Mouse (Mus musculus): ENCODE data around the gene Sox13. TPM values are rescaled to one million over a fixed set of nuclear protein-coding genes. Genes with fewer than 3 reads are reported as not detected.

Sox13 gene
- 1.6 and 2.7 TPM in 2 replicates for polyA plus RNA-seq (2011; ENCODE audit: insufficient read length, low read depth, missing spikeins)

DNA sequence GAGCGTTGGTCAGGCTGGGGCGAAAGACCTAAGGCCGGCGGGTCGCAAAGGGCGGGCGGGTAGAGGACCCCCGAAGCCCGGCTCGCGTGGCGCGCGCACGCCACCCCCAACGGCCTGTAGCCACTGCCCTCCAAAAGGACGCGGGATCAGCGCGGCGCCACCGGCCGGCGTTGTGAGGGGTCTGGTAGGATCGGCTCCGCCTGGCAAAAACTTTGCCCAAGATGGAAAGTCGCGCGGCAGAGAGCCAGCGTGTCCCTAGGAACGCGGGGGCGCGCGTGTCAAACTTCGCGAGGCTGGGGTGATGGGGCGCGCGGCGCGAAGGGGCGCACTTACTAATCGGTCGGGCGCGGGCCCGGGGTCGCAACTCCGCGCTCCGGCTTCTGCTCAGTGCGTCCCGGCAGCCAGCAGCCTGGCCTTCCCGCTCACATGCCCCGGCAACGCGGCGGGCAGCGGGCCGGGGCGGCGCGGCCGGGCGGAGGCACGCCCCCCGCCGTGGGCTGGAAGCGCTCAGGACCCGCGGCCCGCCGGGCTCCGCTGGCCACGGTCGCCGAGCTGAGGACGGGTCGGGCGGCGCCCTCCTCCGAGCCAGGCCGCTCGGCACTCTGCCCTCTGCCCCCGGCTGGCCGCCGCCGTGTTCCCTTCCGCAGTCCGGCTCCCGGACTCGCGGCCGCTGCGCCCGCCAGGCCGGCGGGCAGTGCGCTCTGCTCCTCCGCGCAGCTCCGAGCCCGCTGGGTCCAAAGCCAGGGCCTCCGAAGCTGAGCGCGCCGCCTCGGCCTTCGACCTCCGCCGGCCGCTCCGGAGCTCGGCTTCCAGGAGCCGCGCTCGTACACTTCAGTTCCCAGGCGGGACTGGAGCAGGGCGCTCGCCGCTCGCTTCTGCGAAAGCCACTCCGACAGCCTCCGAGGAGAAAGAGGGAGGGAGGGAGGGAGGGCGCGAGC is at the start of gene Sox13:
TSS of gene Sox13 (minus strand) at position 835 of the 938 bp plus-strand sequence.
- Histone ChIP-seq H3K4me3 (ENCODE audit: insufficient read depth, low read length) (peak within 1 kb of the TSS; percentile 63), H3K4me1 (ENCODE audit: control insufficient read depth, insufficient read depth, low read length) (no peaks in the 10 kb centered on the region), H3K27ac (ENCODE audit: insufficient read depth, low read length) (no peak within 1 kb of the TSS; the same call in 1 of the 2 replicates)
- TF ChIP-seq CTCF (IDR thresholded peaks at IDR 0.05; ENCODE audit: borderline replicate concordance, insufficient read depth, low read length), result no peak
- TF ChIP-seq POLR2A (IDR thresholded peaks at IDR 0.05; ENCODE audit: low read depth, low read length), result peak; percentile 56; the same call in 1 of the 2 replicates

DNA sequence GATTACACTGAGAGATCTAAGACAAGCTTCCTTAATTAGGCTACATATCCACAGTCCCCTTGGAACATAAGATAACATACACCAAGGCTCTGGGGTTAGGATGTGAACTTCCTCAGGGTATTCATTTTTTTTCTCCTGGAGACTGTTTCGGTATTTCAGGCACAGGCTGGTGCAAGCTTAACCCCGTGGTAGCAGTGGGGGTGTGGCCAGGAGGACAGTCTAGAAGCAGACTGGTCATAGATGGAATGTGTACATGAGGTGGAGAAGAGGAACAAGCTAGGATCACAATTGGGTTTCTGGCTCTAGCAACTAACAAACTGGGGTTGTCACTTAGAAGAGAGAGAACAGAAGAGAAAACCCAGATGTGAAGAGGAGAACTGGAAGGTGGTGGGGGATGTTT is 47.4 kb upstream of the Sox13 start:
- Histone ChIP-seq H3K27ac (ENCODE audit: insufficient read depth, low read length) (peak overlapping the region; percentile 58; the same call in 1 of the 2 replicates), H3K4me1 (ENCODE audit: control insufficient read depth, insufficient read depth, low read length) (peaks cover 16% of the 10 kb centered on the region), H3K4me3 (ENCODE audit: insufficient read depth, low read length) (no peak overlapping the region)
- no peak for TF ChIP-seq POLR2A (IDR thresholded peaks at IDR 0.05; ENCODE audit: low read depth, low read length)

DNA sequence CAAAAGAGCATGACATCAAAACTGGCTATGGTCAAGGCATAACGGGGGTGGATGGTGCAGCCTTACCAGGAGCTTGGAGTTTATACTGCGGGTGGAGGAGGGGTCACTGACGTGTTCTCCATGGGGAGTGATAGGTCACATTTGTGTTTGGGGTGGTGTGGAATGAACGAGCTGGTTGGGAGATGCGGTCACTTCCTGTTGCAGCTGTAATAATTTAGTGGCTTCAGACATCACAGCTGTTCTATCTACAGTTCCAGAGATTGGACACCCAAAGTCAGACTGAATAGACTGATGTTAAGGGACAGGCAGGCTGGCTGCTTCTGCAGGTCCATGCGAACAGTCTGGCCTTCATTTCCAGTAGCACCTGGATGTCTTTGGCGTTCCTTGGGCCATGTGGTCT is 46.9 kb upstream of the Sox13 start:
- Histone ChIP-seq H3K4me3 (ENCODE audit: insufficient read depth, low read length) (no peak overlapping the region), H3K4me1 (ENCODE audit: control insufficient read depth, insufficient read depth, low read length) (peaks cover 14% of the 10 kb centered on the region), H3K27ac (ENCODE audit: insufficient read depth, low read length) (peak overlapping the region; percentile 58; the same call in 1 of the 2 replicates)
- TF ChIP-seq CTCF (IDR thresholded peaks at IDR 0.05; ENCODE audit: borderline replicate concordance, insufficient read depth, low read length), result no peak
- TF ChIP-seq POLR2A (IDR thresholded peaks at IDR 0.05; ENCODE audit: low read depth, low read length), result peak; percentile 16; the same call in 1 of the 2 replicates

DNA sequence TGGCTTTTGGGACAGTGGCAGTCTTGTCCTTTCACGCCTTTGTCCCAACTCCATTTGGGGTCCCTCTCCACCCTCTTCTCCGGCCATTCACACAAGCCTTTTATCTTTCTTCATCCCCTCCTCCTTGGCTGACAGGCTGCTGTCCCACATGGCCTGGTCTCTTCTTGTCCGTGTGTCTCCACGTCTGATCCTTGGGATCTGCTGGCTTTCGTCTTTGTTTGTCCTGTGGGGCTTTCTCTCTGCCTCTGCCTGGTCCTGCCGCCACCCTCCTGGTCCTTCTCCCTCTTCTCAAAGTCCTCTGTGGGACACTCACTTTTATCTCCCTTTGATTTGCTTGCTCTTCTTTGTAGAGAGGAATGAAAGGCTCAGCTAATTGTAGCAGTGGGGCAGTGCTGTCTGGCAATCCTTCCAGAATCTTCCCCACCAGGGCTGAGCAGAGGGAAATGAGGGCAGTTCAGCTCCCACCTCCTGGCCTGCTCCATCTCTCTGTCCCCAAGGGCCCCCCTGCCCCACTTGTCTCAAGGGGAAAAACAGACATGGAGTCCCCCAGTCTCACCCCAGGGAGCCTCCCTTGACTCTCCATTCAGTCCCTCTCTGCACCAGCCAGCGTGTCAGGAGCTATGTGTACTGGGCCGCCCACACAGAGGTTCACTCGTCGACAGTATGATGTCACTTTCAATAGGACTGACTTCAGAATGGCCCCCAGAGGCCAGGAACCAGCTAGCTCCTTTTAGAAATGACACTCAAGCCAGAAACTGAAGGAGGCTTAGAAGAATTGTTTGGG is 46.3 kb upstream of the Sox13 start:
- Histone ChIP-seq H3K4me3 (ENCODE audit: insufficient read depth, low read length) (no peak overlapping the region), H3K27ac (ENCODE audit: insufficient read depth, low read length) (peak overlapping the region; percentile 47; the same call in 1 of the 2 replicates), H3K4me1 (ENCODE audit: control insufficient read depth, insufficient read depth, low read length) (peaks cover 14% of the 10 kb centered on the region)
- TF ChIP-seq POLR2A (IDR thresholded peaks at IDR 0.05; ENCODE audit: low read depth, low read length) (no peak), CTCF (IDR thresholded peaks at IDR 0.05; ENCODE audit: borderline replicate concordance, insufficient read depth, low read length) (no peak)

DNA sequence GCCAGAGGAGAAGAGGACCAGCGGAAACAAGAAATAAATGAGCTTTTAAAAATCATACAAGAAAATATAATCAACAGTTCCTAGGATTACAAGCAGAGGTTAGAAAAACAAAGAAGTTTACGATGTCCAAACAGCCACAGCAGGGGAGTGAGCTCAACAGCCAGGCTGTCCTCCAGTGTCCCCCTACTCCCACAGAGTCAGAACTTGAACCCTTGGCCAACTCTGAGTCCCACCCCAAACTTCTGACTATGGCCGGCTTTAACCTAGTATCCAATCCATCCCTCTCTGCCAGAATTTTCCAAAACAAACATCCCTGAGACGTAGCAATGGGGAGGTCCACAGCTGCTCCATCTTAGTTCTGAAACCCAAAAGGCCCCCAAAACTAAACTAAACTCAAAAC is 45.0 kb upstream of the Sox13 start:
- Histone ChIP-seq H3K4me3 (ENCODE audit: insufficient read depth, low read length) (no peak overlapping the region), H3K4me1 (ENCODE audit: control insufficient read depth, insufficient read depth, low read length) (peaks cover 14% of the 10 kb centered on the region), H3K27ac (ENCODE audit: insufficient read depth, low read length) (no peak overlapping the region)
- TF ChIP-seq POLR2A (IDR thresholded peaks at IDR 0.05; ENCODE audit: low read depth, low read length) (no peak), CTCF (IDR thresholded peaks at IDR 0.05; ENCODE audit: borderline replicate concordance, insufficient read depth, low read length) (no peak)

DNA sequence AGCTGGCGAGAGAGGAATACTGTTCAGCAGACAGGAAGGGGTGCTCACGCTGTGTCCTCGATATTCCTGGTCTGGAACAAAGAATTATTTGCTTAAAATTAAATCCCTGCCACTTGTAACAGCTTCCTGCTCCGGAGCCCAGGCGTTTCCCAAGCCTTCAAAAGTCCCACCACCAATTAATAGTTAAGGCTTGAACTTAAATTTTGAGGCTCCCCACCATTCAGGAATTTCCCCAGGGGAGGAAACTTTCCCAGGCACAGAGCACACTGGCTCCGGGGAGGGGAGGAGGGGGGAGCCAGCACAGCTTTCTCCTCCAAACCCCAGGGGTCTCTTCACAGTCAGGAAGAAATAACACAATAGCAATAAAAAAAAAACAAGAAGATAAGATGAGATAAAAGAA is 44.6 kb upstream of the Sox13 start:
- H3K4me3 ChIP-seq (ENCODE audit: insufficient read depth, low read length), result no peak overlapping the region
- peaks cover 14% of the 10 kb centered on the region for H3K4me1 ChIP-seq (ENCODE audit: control insufficient read depth, insufficient read depth, low read length)
- TF ChIP-seq POLR2A (IDR thresholded peaks at IDR 0.05; ENCODE audit: low read depth, low read length) (no peak), CTCF (IDR thresholded peaks at IDR 0.05; ENCODE audit: borderline replicate concordance, insufficient read depth, low read length) (no peak)
- no peak overlapping the region for H3K27ac ChIP-seq (ENCODE audit: insufficient read depth, low read length)

DNA sequence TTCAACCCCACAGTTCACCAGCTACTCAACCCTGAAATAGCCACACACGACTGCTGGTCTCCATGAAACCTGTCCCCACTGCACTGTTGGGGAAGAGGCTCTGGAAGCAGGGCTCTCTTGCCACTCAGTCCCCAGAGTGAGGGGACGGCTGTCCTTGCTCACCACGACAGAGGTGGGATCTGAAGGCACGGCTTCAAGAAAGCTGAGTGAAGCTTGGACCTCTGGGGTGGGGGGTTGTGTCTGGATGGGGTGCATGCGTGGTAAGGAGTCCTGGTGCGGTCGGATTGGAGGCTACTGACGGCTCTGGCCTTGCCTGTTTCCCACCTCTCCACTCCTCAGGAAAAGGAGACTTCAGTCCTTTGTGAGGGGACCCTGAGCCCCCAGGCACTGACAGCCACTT is 43.7 kb upstream of the Sox13 start:
- Histone ChIP-seq H3K27ac (ENCODE audit: insufficient read depth, low read length) (no peak overlapping the region), H3K4me3 (ENCODE audit: insufficient read depth, low read length) (no peak overlapping the region), H3K4me1 (ENCODE audit: control insufficient read depth, insufficient read depth, low read length) (peaks cover 14% of the 10 kb centered on the region)
- TF ChIP-seq CTCF (IDR thresholded peaks at IDR 0.05; ENCODE audit: borderline replicate concordance, insufficient read depth, low read length), result no peak
- no peak for TF ChIP-seq POLR2A (IDR thresholded peaks at IDR 0.05; ENCODE audit: low read depth, low read length)

DNA sequence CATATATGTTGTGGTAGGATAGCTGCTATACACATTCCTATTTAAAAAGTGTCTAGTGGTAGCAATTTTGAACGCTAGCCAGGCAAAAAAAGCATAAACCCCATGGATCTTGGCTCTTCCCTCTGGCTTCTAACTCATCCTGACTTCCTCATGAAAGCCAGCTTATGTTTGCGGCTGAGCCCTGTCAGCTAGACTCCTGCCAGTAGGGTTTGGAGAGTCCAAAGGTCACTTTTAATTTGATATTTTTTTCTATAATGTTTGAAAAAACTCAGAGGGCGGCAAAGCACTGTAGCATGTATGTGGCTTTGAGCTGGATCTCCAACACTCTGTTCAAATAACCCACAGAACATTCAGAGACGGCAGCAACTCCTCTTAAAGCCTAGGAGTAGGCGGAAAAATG is 39.0 kb upstream of the Sox13 start:
- Histone ChIP-seq H3K4me3 (ENCODE audit: insufficient read depth, low read length) (no peak overlapping the region), H3K4me1 (ENCODE audit: control insufficient read depth, insufficient read depth, low read length) (no peaks in the 10 kb centered on the region), H3K27ac (ENCODE audit: insufficient read depth, low read length) (no peak overlapping the region)
- no peak for TF ChIP-seq POLR2A (IDR thresholded peaks at IDR 0.05; ENCODE audit: low read depth, low read length)
- no peak for TF ChIP-seq CTCF (IDR thresholded peaks at IDR 0.05; ENCODE audit: borderline replicate concordance, insufficient read depth, low read length)

DNA sequence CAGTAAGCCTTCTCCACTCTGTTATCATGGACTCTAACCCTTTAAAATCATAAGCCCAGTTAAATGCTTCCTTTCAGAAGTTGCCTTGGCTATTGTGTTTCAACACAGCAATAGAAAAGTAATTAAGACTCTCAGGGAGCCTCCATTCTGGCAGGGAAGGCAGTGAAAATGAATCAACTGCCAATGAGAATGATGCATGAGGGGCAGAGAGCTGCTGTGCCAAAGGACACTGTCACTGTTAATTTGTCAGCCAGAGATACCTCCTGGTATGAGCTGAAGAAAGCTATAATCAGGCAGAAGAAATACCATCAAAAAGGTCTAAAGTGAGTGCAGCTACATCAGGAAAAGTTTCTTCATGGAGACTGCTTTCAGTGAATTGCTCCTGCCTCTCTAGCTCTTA is 36.8 kb upstream of the Sox13 start:
- no peak overlapping the region for H3K4me3 ChIP-seq (ENCODE audit: insufficient read depth, low read length)
- no peak for TF ChIP-seq CTCF (IDR thresholded peaks at IDR 0.05; ENCODE audit: borderline replicate concordance, insufficient read depth, low read length)
- TF ChIP-seq POLR2A (IDR thresholded peaks at IDR 0.05; ENCODE audit: low read depth, low read length), result no peak
- H3K4me1 ChIP-seq (ENCODE audit: control insufficient read depth, insufficient read depth, low read length), result no peaks in the 10 kb centered on the region
- H3K27ac ChIP-seq (ENCODE audit: insufficient read depth, low read length), result no peak overlapping the region

All from embryonic fibroblast, embryonic 13.5 days (primary cell).